Mouse (Mus musculus) gastrocnemius, postnatal 14 days (tissue): ENCODE results near the gene Heatr9. TPM values are rescaled to one million over a fixed set of nuclear protein-coding genes. Genes with fewer than 3 reads are reported as not detected.

ENCODE experiments used
- DNase-seq: peaks from one replicate; pipeline ENCODE4 v3.0.0; 2021; ENCODE audit warnings: mixed read lengths
- intact Hi-C: fragments of 180-260 bp; cut with DNase I; formaldehyde crosslinking; loops from one replicate; pipeline ENCODE4 v1.15.1; 2025; ENCODE audit warnings: low total_unique reads
- total RNA-seq, 2 experiments: library from RNA; stranded (reverse); gene quantifications; 2 replicates each; pipeline ENCODE4 v1.2.3; 2021

Heatr9 gene
- total RNA-seq, 2 experiments from 2014 or later = not detected

- intact Hi-C loops = no loop called here
Observed at GRCm38 (mm10) chr11:83534609-83535423, 12.8 kb upstream of the Heatr9 start.

GRCm38 (mm10) chr11:83534143-83534542 lies 12.2 kb upstream of the Heatr9 start:
- no peak for DNase-seq
- intact Hi-C loops = no loop called here

More at GRCm38 (mm10) chr11:83534609-83535423, 12.8 kb upstream of the Heatr9 start:
- DNase-seq = peak; percentile 60

- intact Hi-C loops = no loop called here
Observed at GRCm38 (mm10) chr11:83533192-83533591, 11.2 kb upstream of the Heatr9 start.

GRCm38 (mm10) chr11:83530360-83530759 lies 8.4 kb upstream of the Heatr9 start, which contains the start of gene Ccl5:
Gene Ccl5, minus strand, starts transcription at chr11:83530518.
- intact Hi-C loops = no loop called here
- no peak for DNase-seq

More at GRCm38 (mm10) chr11:83533192-83533591, 11.2 kb upstream of the Heatr9 start:
- no peak for DNase-seq

GRCm38 (mm10) chr11:83529024-83529423 lies 7.0 kb upstream of the Heatr9 start:
- no peak for DNase-seq
- intact Hi-C loops = no loop called here

- intact Hi-C loops = no loop called here
- no peak for DNase-seq
Observed at GRCm38 (mm10) chr11:83518371-83518770, 3.6 kb downstream of the Heatr9 start.

- no peak for DNase-seq
Observed at GRCm38 (mm10) chr11:83517153-83517552, 4.8 kb downstream of the Heatr9 start.

GRCm38 (mm10) chr11:83509521-83509920 lies 12.5 kb downstream of the Heatr9 start:
- DNase-seq = no peak
- intact Hi-C loops = no loop called here

More at GRCm38 (mm10) chr11:83517153-83517552, 4.8 kb downstream of the Heatr9 start:
- intact Hi-C loops = no loop called here

- intact Hi-C loops = no loop called here
- DNase-seq = no peak
Observed at GRCm38 (mm10) chr11:83504308-83504707, 17.7 kb downstream of the Heatr9 start.

GRCm38 (mm10) chr11:83495571-83495970 lies 26.4 kb downstream of the Heatr9 start:
- intact Hi-C loops = no loop called here
- no peak for DNase-seq

- DNase-seq = no peak
- intact Hi-C loops = no loop called here
Observed at GRCm38 (mm10) chr11:83491488-83491887, 30.5 kb downstream of the Heatr9 start.

- DNase-seq = peak; percentile 14
Observed at GRCm38 (mm10) chr11:83473235-83474016, 48.5 kb downstream of the Heatr9 start.

GRCm38 (mm10) chr11:83472324-83473234 lies 49.4 kb downstream of the Heatr9 start, which contains the start of gene Taf15:
Gene Taf15, plus strand, starts transcription at chr11:83473086.
- peak; percentile 98 for DNase-seq
- intact Hi-C loops = no loop called here

More at GRCm38 (mm10) chr11:83473235-83474016, 48.5 kb downstream of the Heatr9 start:
- intact Hi-C loops = no loop called here

- intact Hi-C loops = no loop called here
- no peak for DNase-seq
Observed at GRCm38 (mm10) chr11:83471766-83472165, 50.2 kb downstream of the Heatr9 start.

GRCm38 (mm10) chr11:83468765-83469164 lies 53.2 kb downstream of the Heatr9 start:
- intact Hi-C loops = loop anchor here (2.0 kb wide), 1 partner anchor 26 kb away; no protein-coding TSS in a partner anchor
- no peak for DNase-seq

- DNase-seq = peak; percentile 82
- intact Hi-C loops = no loop called here
Observed at GRCm38 (mm10) chr11:83467120-83467652, 54.8 kb downstream of the Heatr9 start.

GRCm38 (mm10) chr11:83465976-83466375 lies 56.0 kb downstream of the Heatr9 start:
- peak; percentile 37 for DNase-seq
- intact Hi-C loops = no loop called here

- intact Hi-C loops = no loop called here
- peak; percentile 70 for DNase-seq
Observed at GRCm38 (mm10) chr11:83462711-83463244, 59.2 kb downstream of the Heatr9 start, which contains the start of gene Mmp28. Gene Mmp28, minus strand, starts transcription at chr11:83463071.
